Mouse (Mus musculus): ENCODE data around the gene Scube2. TPM values are rescaled to one million over a fixed set of nuclear protein-coding genes. Genes with fewer than 3 reads are reported as not detected.

The Scube2 gene
- polyA plus RNA-seq (2015; fragmentation: Nextera tagmentation; extraction: Ambion mirVana) = 2.5 TPM in 2 replicates

DNA sequence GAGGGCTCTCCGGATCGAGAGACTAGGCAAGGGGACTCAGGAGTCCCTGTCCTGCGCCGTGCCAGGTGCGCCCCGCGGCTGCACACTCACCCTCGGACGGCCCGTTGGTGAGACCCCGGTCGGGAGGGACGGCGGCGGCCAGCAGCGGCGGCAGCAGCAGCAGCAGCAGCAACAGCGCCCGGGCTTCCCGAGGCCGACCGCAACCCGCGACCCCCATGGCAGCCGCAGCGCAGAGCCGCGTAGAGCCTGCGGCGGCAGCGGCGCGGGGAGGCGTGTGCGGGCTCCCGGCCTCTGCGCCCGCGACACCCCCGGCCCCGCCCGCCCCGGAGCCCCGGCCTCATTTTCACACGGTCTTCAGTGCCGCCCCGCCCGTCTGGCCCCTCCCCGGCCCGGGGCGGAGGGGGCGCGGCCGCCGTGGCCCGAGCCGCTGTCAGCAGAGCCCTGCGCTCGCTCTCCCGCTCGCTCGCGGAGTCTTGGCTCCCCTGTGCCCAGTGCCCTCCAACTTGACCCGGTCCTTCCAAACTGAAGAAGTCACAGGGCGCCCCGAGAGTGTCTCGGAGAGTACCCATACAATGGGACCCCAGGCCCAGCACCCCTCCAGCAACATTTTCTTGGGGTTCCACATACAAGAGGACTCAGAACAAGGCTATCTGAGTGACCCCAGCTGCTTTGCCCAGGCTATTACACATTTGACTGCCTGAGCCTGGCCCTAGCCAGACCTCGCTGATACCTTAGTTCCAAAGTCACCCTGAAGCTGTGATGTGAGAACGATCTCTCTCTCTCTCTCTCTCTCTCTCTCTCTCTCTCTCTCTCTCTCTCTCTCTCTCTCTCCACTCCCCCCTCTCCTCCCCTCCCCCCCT is at the start of gene Scube2:
TSS of gene Scube2 (minus strand) at position 310 of the 860 bp plus-strand sequence.
- ATAC-seq = peak; percentile 83
- Histone ChIP-seq H3K27ac (ENCODE audit: low read depth, low read length) (no peak within 1 kb of the TSS), H3K9me3 (ENCODE audit: control insufficient read depth, low read length) (no peaks in the 10 kb centered on the region), H3K4me2 (ENCODE audit: low read length) (peak within 1 kb of the TSS; percentile 99), H3K9ac (ENCODE audit: low read depth, low read length) (peak within 1 kb of the TSS; percentile 79), H3K27me3 (replicated peaks; ENCODE audit: control insufficient read depth, insufficient read depth, low read length) (no peaks in the 10 kb centered on the region; the same call in 1 of the 2 replicates), H3K4me3 (ENCODE audit: low read length) (peak within 1 kb of the TSS; percentile 66), H3K36me3 (ENCODE audit: control insufficient read depth, insufficient read depth, low read length) (no peaks in the 10 kb centered on the region), H3K4me1 (ENCODE audit: control insufficient read depth, insufficient read depth, low read depth, low read length) (peaks cover 8% of the 10 kb centered on the region)
- 2% methylated on average over 21 of the region's 69 CpGs for WGBS

DNA sequence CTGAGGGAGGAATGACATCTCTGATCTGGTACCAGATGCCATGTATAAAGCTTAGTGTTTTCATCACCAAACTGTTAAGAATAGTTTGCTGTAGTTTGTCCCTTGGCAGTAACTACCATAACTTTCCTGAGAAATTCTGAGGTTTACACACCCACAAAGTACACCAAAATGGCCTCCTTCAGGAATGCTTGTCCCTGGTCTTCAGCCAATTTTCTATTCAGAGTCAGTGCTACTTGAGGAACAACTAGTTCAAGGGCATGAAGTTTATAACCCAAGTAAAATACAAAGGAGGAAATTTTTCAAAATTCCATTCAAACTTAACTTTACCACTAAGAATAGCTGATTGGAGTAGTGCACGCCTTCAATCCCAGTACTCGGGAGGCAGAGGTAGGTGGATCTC is 40.7 kb upstream of the Scube2 start:
- no peak for ATAC-seq
- Histone ChIP-seq H3K9me3 (ENCODE audit: control insufficient read depth, low read length) (no peaks in the 10 kb centered on the region), H3K4me2 (ENCODE audit: low read length) (no peak overlapping the region), H3K4me1 (ENCODE audit: control insufficient read depth, insufficient read depth, low read depth, low read length) (no peaks in the 10 kb centered on the region), H3K27me3 (replicated peaks; ENCODE audit: control insufficient read depth, insufficient read depth, low read length) (no peaks in the 10 kb centered on the region), H3K27ac (ENCODE audit: low read depth, low read length) (no peak overlapping the region), H3K4me3 (ENCODE audit: low read length) (no peak overlapping the region), H3K36me3 (ENCODE audit: control insufficient read depth, insufficient read depth, low read length) (peaks cover 51% of the 10 kb centered on the region), H3K9ac (ENCODE audit: low read depth, low read length) (no peak overlapping the region)
- 93% methylated on average over 2 of the region's 2 CpGs for WGBS

DNA sequence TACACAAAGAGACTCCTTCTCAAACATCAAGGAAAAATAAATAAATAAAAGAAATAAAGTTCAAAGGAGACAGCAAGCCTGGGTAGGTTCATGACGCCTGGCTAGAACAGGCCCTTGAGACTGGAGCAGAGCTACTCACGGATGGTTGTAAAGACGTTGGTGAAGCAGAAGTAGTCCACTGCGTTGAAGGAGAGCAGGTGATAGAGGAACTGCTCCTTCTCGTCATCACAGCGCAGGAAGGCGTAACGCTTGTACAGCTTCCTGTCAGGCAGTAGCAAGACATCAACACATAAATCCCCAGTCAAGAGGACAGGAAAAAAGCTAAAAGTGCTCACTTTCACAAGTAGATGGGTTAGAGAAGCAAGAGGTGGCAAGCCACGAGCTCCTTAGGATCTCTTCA is 35.4 kb upstream of the Scube2 start:
- Histone ChIP-seq H3K27me3 (replicated peaks; ENCODE audit: control insufficient read depth, insufficient read depth, low read length) (no peaks in the 10 kb centered on the region), H3K27ac (ENCODE audit: low read depth, low read length) (no peak overlapping the region), H3K36me3 (ENCODE audit: control insufficient read depth, insufficient read depth, low read length) (peaks cover 71% of the 10 kb centered on the region), H3K9ac (ENCODE audit: low read depth, low read length) (no peak overlapping the region), H3K4me2 (ENCODE audit: low read length) (no peak overlapping the region), H3K4me1 (ENCODE audit: control insufficient read depth, insufficient read depth, low read depth, low read length) (no peaks in the 10 kb centered on the region), H3K9me3 (ENCODE audit: control insufficient read depth, low read length) (no peaks in the 10 kb centered on the region), H3K4me3 (ENCODE audit: low read length) (no peak overlapping the region)
- 92% methylated on average over 9 of the region's 9 CpGs for WGBS
- ATAC-seq = no peak

DNA sequence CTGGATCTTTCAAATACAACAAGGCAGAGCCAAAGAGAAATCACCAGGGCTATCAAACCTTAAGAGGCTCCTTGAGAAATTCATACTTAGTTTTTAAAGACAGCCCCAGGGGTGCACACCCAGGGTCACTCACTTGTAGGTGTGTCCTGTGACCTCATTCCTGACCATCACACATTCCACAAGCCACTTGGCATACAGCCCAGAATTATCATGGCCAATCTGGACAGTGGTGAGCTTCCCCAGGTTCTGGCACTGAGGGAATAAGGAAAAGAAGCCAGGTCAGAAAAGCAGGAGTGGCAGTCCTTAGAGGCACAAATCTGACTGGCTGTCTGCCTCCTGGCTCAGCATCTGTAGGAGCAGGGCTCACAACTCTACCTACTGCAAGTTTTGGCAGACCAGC is 33.4 kb upstream of the Scube2 start:
- no peaks in the 10 kb centered on the region for H3K4me1 ChIP-seq (ENCODE audit: control insufficient read depth, insufficient read depth, low read depth, low read length)
- H3K9me3 ChIP-seq (ENCODE audit: control insufficient read depth, low read length) = no peaks in the 10 kb centered on the region
- peaks cover 67% of the 10 kb centered on the region for H3K36me3 ChIP-seq (ENCODE audit: control insufficient read depth, insufficient read depth, low read length)
- no peak overlapping the region for H3K9ac ChIP-seq (ENCODE audit: low read depth, low read length)
- H3K27ac ChIP-seq (ENCODE audit: low read depth, low read length) = no peak overlapping the region
- H3K4me3 ChIP-seq (ENCODE audit: low read length) = no peak overlapping the region
- no peak for ATAC-seq
- H3K4me2 ChIP-seq (ENCODE audit: low read length) = no peak overlapping the region
- H3K27me3 ChIP-seq (replicated peaks; ENCODE audit: control insufficient read depth, insufficient read depth, low read length) = no peaks in the 10 kb centered on the region

DNA sequence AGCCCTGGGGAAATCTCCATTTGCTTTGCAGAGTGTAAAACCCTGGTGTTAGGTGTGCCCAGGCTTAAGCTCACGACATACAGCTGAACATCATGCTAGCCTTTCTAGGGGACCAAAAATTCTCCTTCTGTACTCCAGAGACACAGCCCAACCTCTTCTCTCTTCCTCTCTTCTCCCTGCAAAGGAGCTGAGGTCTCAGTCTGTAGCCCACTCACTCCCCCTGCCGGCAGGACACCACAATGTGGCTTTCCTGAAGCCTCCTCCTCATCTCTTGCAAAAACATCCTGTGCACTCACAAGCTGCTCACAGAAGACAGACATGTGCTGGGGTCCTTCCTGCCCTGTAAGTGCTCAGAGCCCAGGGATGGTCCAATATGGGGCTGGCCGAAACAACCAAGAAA is 27.1 kb upstream of the Scube2 start:
- no peaks in the 10 kb centered on the region for H3K9me3 ChIP-seq (ENCODE audit: control insufficient read depth, low read length)
- no peak overlapping the region for H3K9ac ChIP-seq (ENCODE audit: low read depth, low read length)
- no peak overlapping the region for H3K4me2 ChIP-seq (ENCODE audit: low read length)
- no peak overlapping the region for H3K4me3 ChIP-seq (ENCODE audit: low read length)
- H3K27ac ChIP-seq (ENCODE audit: low read depth, low read length) = no peak overlapping the region
- 31% methylated on average over 3 of the region's 3 CpGs for WGBS
- no peaks in the 10 kb centered on the region for H3K27me3 ChIP-seq (replicated peaks; ENCODE audit: control insufficient read depth, insufficient read depth, low read length)
- peaks cover 39% of the 10 kb centered on the region for H3K36me3 ChIP-seq (ENCODE audit: control insufficient read depth, insufficient read depth, low read length)
- peak; percentile 68; the same call in 1 of the 2 replicates for ATAC-seq
- H3K4me1 ChIP-seq (ENCODE audit: control insufficient read depth, insufficient read depth, low read depth, low read length) = no peaks in the 10 kb centered on the region

DNA sequence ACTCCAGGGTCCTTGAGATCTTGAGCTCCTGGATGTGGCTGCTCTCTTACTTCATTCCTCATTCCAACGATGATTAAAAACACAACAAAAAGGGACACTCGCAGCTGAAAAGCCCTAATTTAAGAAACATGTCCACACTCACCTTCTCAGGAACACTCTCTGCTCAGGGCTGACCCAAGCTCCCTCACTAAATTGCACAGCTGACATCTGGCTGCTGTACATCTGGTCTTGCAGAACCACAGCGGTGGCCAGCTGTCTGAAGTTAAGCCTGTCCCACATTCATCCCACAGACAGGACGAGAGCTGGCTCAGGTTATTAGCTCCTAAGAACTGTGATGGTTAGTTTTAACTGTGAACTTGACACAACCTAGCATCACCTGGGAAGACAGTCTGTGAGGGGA is 26.3 kb upstream of the Scube2 start:
- Histone ChIP-seq H3K27ac (ENCODE audit: low read depth, low read length) (no peak overlapping the region), H3K27me3 (replicated peaks; ENCODE audit: control insufficient read depth, insufficient read depth, low read length) (no peaks in the 10 kb centered on the region), H3K36me3 (ENCODE audit: control insufficient read depth, insufficient read depth, low read length) (peaks cover 33% of the 10 kb centered on the region), H3K9me3 (ENCODE audit: control insufficient read depth, low read length) (no peaks in the 10 kb centered on the region), H3K4me2 (ENCODE audit: low read length) (no peak overlapping the region), H3K9ac (ENCODE audit: low read depth, low read length) (no peak overlapping the region), H3K4me3 (ENCODE audit: low read length) (no peak overlapping the region), H3K4me1 (ENCODE audit: control insufficient read depth, insufficient read depth, low read depth, low read length) (no peaks in the 10 kb centered on the region)
- ATAC-seq = no peak
- WGBS = 89% methylated on average over 4 of the region's 4 CpGs

DNA sequence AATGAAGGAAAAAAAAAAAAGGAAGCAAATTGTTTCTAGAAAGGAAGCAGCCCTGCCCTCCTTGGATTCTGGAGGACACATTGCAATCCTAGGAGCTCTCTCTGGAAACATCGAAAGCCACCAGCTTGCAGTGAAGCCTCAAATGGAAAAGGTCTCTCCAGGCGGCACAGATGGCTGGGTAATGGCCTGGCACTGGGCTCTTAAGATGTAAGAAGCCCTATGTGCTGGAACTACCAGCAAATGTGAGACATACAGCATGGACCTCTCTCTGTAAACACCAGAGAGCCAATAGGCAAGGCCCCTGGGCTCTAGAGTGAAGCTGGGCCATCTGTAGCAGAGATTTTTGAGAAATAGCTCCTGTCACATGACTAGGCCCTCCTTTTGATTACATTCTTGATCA is 24.8 kb upstream of the Scube2 start:
- WGBS = 90% methylated on average over 2 of the region's 2 CpGs
- no peak for ATAC-seq

DNA sequence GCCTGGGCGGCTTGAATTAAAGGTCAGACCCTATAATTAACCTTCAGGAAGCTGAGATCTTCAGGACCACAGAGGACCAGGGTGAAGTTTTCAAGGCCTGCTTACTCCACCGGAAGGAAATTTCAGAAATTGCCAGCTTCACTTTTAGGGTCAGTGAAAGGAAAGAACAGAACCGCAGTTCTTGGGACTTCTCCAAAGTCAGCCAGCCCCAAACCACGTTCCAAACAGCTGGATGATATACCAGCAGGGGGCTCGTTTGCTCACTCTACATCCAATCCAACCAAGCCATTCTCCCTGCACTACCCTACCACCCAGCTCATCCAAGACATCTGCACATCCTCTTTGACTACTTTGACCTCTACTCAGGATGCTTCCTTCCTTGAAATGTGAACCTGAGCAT is 23.8 kb upstream of the Scube2 start:
- ATAC-seq = no peak
- 76% methylated on average over 5 of the region's 5 CpGs for WGBS

More for the DNA sequence above, 24.8 kb upstream of the Scube2 start:
- peaks cover 24% of the 10 kb centered on the region for H3K36me3 ChIP-seq (ENCODE audit: control insufficient read depth, insufficient read depth, low read length)
- no peaks in the 10 kb centered on the region for H3K27me3 ChIP-seq (replicated peaks; ENCODE audit: control insufficient read depth, insufficient read depth, low read length)
- H3K4me3 ChIP-seq (ENCODE audit: low read length) = no peak overlapping the region
- no peaks in the 10 kb centered on the region for H3K4me1 ChIP-seq (ENCODE audit: control insufficient read depth, insufficient read depth, low read depth, low read length)
- H3K9me3 ChIP-seq (ENCODE audit: control insufficient read depth, low read length) = no peaks in the 10 kb centered on the region
- H3K9ac ChIP-seq (ENCODE audit: low read depth, low read length) = no peak overlapping the region
- no peak overlapping the region for H3K27ac ChIP-seq (ENCODE audit: low read depth, low read length)
- no peak overlapping the region for H3K4me2 ChIP-seq (ENCODE audit: low read length)

DNA sequence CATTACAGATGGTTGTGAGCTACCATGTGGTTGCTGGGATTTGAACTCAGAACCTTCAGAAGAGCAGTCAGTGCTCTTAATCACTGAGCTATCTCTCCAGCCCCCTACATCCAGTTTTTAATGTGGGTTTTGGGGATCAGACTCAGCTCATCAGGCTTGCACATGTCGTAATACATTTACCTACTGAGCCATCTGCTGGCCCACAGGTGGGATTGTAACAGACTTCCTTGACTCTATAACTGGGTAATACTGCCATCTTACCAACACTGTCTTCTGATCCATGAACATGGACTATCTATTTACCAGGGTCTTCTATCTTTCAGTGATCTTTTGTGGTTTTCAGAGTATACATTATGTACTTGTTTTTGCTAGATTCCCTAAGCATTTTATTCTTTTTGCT is 20.8 kb upstream of the Scube2 start:
- 91% methylated on average over 1 of the region's 1 CpGs for WGBS
- no peak for ATAC-seq
- H3K9ac ChIP-seq (ENCODE audit: low read depth, low read length) = no peak overlapping the region

More for the DNA sequence above, 23.8 kb upstream of the Scube2 start:
- Histone ChIP-seq H3K27ac (ENCODE audit: low read depth, low read length) (no peak overlapping the region), H3K27me3 (replicated peaks; ENCODE audit: control insufficient read depth, insufficient read depth, low read length) (no peaks in the 10 kb centered on the region), H3K36me3 (ENCODE audit: control insufficient read depth, insufficient read depth, low read length) (peaks cover 20% of the 10 kb centered on the region), H3K4me2 (ENCODE audit: low read length) (no peak overlapping the region), H3K9me3 (ENCODE audit: control insufficient read depth, low read length) (no peaks in the 10 kb centered on the region), H3K4me3 (ENCODE audit: low read length) (no peak overlapping the region), H3K9ac (ENCODE audit: low read depth, low read length) (no peak overlapping the region), H3K4me1 (ENCODE audit: control insufficient read depth, insufficient read depth, low read depth, low read length) (no peaks in the 10 kb centered on the region)

More for the DNA sequence above, 20.8 kb upstream of the Scube2 start:
- Histone ChIP-seq H3K4me1 (ENCODE audit: control insufficient read depth, insufficient read depth, low read depth, low read length) (no peaks in the 10 kb centered on the region), H3K9me3 (ENCODE audit: control insufficient read depth, low read length) (no peaks in the 10 kb centered on the region), H3K4me3 (ENCODE audit: low read length) (no peak overlapping the region), H3K27me3 (replicated peaks; ENCODE audit: control insufficient read depth, insufficient read depth, low read length) (no peaks in the 10 kb centered on the region), H3K36me3 (ENCODE audit: control insufficient read depth, insufficient read depth, low read length) (peaks cover 6% of the 10 kb centered on the region), H3K27ac (ENCODE audit: low read depth, low read length) (no peak overlapping the region), H3K4me2 (ENCODE audit: low read length) (no peak overlapping the region)
